Mouse (Mus musculus) E14TG2a.4 (cell line): ENCODE data around the gene Dip2c.

Experiments
- H3K27me3 ChIP-seq: 2 replicates; pipeline ENCODE4 v1.6.1; 2014; ENCODE audit warnings: low read length, control low read depth; ENCODE audit not compliant: insufficient read depth
- H3K36me3 ChIP-seq: 2 replicates; pipeline ENCODE4 v1.6.1; 2014; ENCODE audit warnings: low read length, control low read depth; ENCODE audit not compliant: insufficient read depth
- H3K4me1 ChIP-seq: replicated peaks from 2 replicates; pipeline ENCODE4 v1.6.1; 2014; ENCODE audit warnings: low read depth, low read length, control low read depth
- H3K4me3 ChIP-seq: replicated peaks from 2 replicates; pipeline ENCODE4 v1.5.1; 2014; ENCODE audit warnings: mild to moderate bottlenecking, low read length
- H3K9me3 ChIP-seq: 2 replicates; pipeline ENCODE4 v1.6.1; 2014; ENCODE audit warnings: low read length, control low read depth
- CTCF ChIP-seq: conservative IDR thresholded peaks from 2 replicates; pipeline ENCODE4 v1.5.1; 2014; ENCODE audit warnings: low read length
- NANOG ChIP-seq: IDR thresholded peaks from 2 replicates; pipeline ENCODE4 v1.6.1; 2014; ENCODE audit warnings: borderline replicate concordance, low read length, mixed read lengths
- POU5F1 ChIP-seq: IDR thresholded peaks from 2 replicates; pipeline ENCODE4 v1.6.1; 2014; ENCODE audit warnings: low read length, borderline replicate concordance

Dip2c gene

DNA sequence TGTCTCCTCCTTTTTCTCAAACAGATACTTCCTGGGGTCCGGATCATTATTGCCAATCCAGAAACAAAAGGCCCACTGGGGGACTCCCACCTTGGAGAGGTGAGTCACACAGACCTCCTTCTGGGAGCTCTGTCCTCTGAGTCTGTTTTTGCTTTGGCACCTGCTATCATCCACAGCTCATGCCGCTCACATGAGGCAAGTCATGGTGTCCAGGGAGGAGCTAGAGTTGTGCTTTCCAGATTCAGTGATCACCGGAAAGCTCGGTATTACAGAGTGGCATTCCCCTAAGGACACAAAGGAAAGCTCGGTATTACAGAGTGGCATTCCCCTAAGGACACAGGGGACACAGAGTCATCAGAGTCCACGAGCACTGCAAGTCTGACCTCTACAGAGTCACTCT is 380.3 kb downstream of the Dip2c start:
- Histone ChIP-seq H3K4me1 (no peaks in the 10 kb centered on the region; the same call in 1 of the 2 replicates), H3K36me3 (peaks cover 22% of the 10 kb centered on the region; the same call in 1 of the 2 replicates), H3K9me3 (no peaks in the 10 kb centered on the region), H3K4me3 (no peak overlapping the region), H3K27me3 (no peaks in the 10 kb centered on the region)
- no peak for TF ChIP-seq NANOG
- TF ChIP-seq CTCF, result no peak
- no peak for TF ChIP-seq POU5F1

DNA sequence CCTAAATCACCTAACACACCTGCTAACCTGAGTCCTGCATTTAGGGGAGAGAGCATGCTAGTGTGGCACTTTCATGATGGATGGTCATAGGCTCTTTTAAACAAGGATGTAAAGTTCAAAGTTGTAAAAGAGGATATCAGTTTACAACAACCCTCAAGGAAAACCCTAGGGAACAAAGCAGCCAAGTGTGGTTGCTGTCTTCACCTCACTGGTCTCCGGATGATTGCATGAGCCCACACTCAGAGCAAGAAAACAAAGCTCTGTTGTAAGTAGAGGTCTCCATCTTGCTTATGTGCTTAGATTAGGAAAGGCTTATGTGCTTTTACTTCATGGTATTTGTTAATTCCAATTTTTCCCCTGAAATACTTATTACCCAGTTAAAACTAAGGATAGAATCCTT is 384.4 kb downstream of the Dip2c start:
- TF ChIP-seq NANOG (no peak), POU5F1 (no peak), CTCF (no peak)
- Histone ChIP-seq H3K9me3 (no peaks in the 10 kb centered on the region), H3K27me3 (no peaks in the 10 kb centered on the region), H3K4me3 (no peak overlapping the region), H3K36me3 (peaks cover 22% of the 10 kb centered on the region; the same call in 1 of the 2 replicates), H3K4me1 (peaks cover 4% of the 10 kb centered on the region; the same call in 1 of the 2 replicates)

DNA sequence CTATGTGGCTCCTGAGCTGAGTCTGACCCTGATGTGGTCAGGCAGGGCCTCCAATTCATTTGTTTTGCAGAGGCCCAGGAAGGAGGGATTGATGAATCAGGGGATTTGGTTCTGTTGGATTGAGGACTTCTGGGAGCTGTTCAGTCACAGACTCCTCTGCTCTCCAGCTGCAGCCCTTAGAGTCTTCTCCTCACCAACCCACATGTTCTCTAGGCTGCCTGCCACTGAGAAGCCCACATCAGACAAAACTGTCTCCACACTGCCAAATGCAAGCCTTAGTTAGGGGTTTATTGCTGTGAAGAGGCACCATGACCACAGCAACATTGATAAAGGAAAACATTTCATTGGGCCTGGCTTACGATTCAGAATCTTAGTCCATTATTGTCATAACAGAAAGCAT is 387.3 kb downstream of the Dip2c start:
- peaks cover 4% of the 10 kb centered on the region; the same call in 1 of the 2 replicates for H3K4me1 ChIP-seq
- H3K9me3 ChIP-seq, result no peaks in the 10 kb centered on the region
- H3K27me3 ChIP-seq, result no peaks in the 10 kb centered on the region
- no peak overlapping the region for H3K4me3 ChIP-seq
- H3K36me3 ChIP-seq, result peaks cover 15% of the 10 kb centered on the region; the same call in 1 of the 2 replicates
- TF ChIP-seq POU5F1, result no peak
- no peak for TF ChIP-seq NANOG
- no peak for TF ChIP-seq CTCF

DNA sequence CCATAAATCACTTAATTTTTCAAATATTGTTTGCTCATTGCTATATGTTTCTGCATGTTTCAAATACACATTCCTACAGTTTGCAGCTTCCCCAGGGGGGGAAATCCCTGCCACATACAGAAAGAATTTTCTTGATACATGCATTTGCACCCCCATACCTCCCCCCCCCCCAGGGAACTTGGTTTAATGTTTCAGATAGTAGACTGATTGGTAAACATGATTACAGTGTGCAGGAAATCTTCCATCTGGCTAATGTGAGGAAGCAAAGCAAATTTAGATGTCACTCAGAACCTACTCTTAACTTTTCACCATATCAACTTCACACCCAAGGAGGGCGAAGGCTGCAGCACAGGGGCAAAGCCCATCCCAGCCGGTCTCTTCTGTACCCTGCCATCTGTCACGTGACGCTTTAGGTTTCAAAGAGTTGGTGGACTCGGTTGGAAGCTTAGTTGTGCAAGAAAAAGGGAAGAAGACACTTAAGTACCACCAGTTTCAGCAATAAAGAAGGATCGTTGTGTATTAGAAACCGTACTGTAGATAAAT is 391.7 kb downstream of the Dip2c start:
- no peak for TF ChIP-seq CTCF
- TF ChIP-seq NANOG, result no peak
- no peak for TF ChIP-seq POU5F1
- H3K9me3 ChIP-seq, result no peaks in the 10 kb centered on the region
- no peaks in the 10 kb centered on the region for H3K36me3 ChIP-seq
- H3K4me3 ChIP-seq, result no peak overlapping the region
- H3K4me1 ChIP-seq, result no peaks in the 10 kb centered on the region
- no peaks in the 10 kb centered on the region for H3K27me3 ChIP-seq

DNA sequence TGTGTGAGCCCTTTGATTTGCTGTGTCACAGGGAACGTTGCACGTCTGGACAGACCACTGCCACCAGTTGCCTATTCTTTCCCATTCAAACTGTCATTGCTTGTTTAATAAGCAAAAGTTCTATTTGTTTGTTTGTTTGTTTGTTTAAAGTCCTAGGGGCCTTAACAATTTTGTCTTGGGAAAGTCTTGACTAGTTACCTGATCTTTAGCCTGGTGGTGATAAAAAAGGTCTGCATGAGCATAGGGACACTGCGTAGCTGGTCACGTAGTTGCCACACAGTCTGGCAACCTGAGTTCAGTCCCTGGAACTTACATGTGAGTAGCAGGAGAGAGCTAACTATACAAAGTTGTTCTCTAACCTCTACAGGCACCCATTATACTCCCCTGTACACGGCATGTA is 392.9 kb downstream of the Dip2c start:
- no peaks in the 10 kb centered on the region for H3K4me1 ChIP-seq
- no peaks in the 10 kb centered on the region for H3K27me3 ChIP-seq
- no peak overlapping the region for H3K4me3 ChIP-seq
- H3K9me3 ChIP-seq, result no peaks in the 10 kb centered on the region
- H3K36me3 ChIP-seq, result no peaks in the 10 kb centered on the region
- TF ChIP-seq NANOG (no peak), POU5F1 (no peak), CTCF (no peak)

DNA sequence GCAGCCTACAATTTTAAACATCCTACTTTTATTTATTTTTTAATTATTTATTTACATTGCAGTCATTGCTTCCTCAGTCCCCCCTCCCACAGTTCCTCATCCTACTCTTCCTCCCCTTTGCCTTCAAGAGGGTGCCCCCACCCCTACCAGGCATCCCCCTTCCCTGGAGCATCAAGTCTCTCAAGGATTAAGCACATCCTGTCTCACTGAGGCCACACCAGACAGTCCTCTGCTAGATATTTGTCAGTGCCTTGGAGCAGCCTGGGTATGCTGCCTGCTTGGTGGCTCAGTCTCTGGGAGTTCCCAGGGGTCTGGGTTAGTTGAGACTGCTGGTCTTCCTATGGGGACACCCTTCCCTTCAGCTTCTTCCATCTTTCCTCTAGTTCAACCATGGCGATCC is 397.8 kb downstream of the Dip2c start:
- Histone ChIP-seq H3K9me3 (no peaks in the 10 kb centered on the region), H3K4me1 (no peaks in the 10 kb centered on the region), H3K4me3 (no peak overlapping the region), H3K36me3 (no peaks in the 10 kb centered on the region), H3K27me3 (no peaks in the 10 kb centered on the region)
- TF ChIP-seq CTCF, result no peak
- no peak for TF ChIP-seq NANOG
- TF ChIP-seq POU5F1, result no peak

DNA sequence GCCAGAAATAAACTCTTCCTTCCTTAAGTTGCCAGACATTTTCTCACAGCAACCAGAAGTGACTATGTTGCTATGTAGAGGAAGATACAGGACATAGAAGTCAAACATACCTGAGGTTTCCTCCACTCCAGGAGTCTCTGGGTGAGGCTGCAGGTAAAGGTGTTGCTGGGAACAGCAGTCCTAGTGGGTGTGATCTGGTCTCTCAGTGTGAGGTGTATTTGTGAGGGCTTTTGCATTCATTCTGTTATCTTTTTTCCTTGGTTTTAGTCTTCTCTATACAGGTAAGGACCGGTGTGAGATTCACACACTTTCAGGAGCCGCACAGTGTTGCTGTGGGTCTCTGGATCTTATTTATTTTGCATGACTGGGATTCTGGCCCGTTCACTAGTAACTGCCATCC is 405.2 kb downstream of the Dip2c start:
- Histone ChIP-seq H3K4me3 (no peak overlapping the region), H3K27me3 (no peaks in the 10 kb centered on the region), H3K36me3 (peaks cover 10% of the 10 kb centered on the region; the same call in 1 of the 2 replicates), H3K4me1 (peaks cover 5% of the 10 kb centered on the region; the same call in 1 of the 2 replicates), H3K9me3 (no peaks in the 10 kb centered on the region)
- TF ChIP-seq NANOG (no peak), POU5F1 (no peak), CTCF (no peak)

DNA sequence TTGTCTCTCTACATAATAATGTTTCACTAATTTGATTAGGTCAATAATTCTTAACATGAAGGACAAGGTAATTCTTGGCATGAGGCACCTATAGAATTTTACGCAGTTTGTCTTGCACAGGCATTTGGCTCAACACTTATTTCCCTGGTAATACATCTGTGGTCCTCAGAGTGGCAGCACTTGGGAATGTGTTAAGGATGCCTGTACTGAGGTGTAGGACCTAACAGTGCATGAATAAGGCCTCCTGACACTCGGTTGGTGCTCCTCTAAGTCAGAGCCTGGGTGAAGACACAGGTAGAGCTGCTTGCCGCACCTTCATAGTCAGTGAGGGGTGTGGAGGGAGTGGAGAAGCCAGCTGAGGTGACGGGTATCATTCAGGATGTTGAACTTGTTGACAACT is 407.0 kb downstream of the Dip2c start:
- peaks cover 15% of the 10 kb centered on the region for H3K4me1 ChIP-seq
- H3K27me3 ChIP-seq, result no peaks in the 10 kb centered on the region
- H3K36me3 ChIP-seq, result peaks cover 27% of the 10 kb centered on the region
- no peak for TF ChIP-seq CTCF
- TF ChIP-seq POU5F1, result no peak
- no peak for TF ChIP-seq NANOG
- H3K9me3 ChIP-seq, result no peaks in the 10 kb centered on the region
- H3K4me3 ChIP-seq, result no peak overlapping the region

DNA sequence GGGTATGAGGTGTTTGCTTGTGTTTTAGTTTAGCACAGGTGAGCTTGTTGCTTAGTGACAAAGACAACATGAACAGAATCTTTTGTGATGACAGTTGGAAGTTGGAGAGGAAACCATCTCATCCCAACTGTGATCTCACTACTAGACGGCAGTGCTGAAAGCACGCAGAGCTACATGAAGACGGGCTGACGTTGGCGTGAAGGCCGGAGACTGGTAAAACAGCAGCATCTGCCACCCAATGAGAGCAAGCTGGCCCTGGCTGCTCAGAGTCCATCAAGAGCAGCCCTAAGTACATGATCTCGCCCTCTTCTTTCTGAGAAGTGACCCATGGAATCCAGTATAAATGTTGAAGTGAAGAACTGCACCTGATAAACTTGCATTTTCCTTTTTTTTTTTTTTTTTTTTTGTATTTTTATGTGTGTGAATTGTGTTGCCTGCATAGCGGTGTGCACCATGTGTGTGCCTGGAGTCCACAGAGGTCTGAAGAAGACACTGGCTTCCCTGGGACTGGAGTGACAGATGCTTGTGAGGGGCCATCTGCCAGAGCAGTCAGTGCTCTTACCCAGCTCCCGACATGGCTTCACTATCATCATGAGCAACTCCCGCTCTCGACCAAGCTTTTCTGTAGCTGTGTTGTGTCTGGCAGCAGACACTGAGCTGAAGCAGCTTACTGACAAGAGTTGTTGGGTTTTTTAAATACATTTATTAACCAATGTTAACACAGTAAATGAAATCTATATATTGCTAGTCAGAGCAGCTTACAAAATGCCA is 408.0 kb downstream of the Dip2c start:
- no peaks in the 10 kb centered on the region for H3K27me3 ChIP-seq
- H3K4me3 ChIP-seq, result no peak overlapping the region
- H3K36me3 ChIP-seq, result peaks cover 37% of the 10 kb centered on the region
- peaks cover 19% of the 10 kb centered on the region for H3K4me1 ChIP-seq
- no peaks in the 10 kb centered on the region for H3K9me3 ChIP-seq
- no peak for TF ChIP-seq NANOG
- TF ChIP-seq POU5F1, result no peak
